Mouse (Mus musculus) ES-E14 (cell line): ENCODE measurements around the gene Kcna6. TPM values are rescaled to one million over a fixed set of nuclear protein-coding genes. Genes with fewer than 3 reads are reported as not detected.

ENCODE experiments used
- DNase-seq: peaks from one replicate; pipeline ENCODE4 v3.0.0-alpha.2; 2013; ENCODE audit warnings: low read depth, low spot score
- H3K27ac ChIP-seq: 2 replicates; pipeline ENCODE4 v1.5.1; 2012; ENCODE audit warnings: low read depth, mild to moderate bottlenecking, low read length, moderate library complexity, mixed read lengths; ENCODE audit not compliant: poor library complexity, insufficient read depth, severe bottlenecking
- H3K36me3 ChIP-seq: 2 replicates; pipeline ENCODE4 v1.6.1; 2012; ENCODE audit warnings: mild to moderate bottlenecking, low read length, moderate library complexity, mixed read lengths; ENCODE audit not compliant: control insufficient read depth, poor library complexity, insufficient read depth, severe bottlenecking
- H3K4me1 ChIP-seq, 2 experiments: fragments of 150-350 bp in 1 of 2; sonication (generic) in 1 of 2; 2 replicates each; pipeline ENCODE4 v1.6.1; 2012; ENCODE audit warnings: low read length in 2 of 2, mild to moderate bottlenecking in 1 of 2, mixed read lengths in 1 of 2; ENCODE audit not compliant: control insufficient read depth in 2 of 2, insufficient read depth in 2 of 2, poor library complexity in 1 of 2
- H3K4me3 ChIP-seq, 2 experiments: fragments of 150-350 bp in 1 of 2; sonication (generic) in 1 of 2; 2 replicates each; pipeline ENCODE4 v1.5.1; 2012; ENCODE audit warnings: low read length in 2 of 2, low read depth in 1 of 2, mild to moderate bottlenecking in 1 of 2, mixed read lengths in 1 of 2; ENCODE audit not compliant: insufficient read depth in 1 of 2, poor library complexity in 1 of 2, severe bottlenecking in 1 of 2
- H3K9ac ChIP-seq: 2 replicates; pipeline ENCODE4 v1.6.1; 2012; ENCODE audit warnings: low read depth, mild to moderate bottlenecking, low read length, mixed read lengths; ENCODE audit not compliant: poor library complexity, insufficient read depth, severe bottlenecking
- H3K9me3 ChIP-seq: fragments of 150-350 bp; sonication (generic); 2 replicates; pipeline ENCODE4 v1.6.1; 2012; ENCODE audit warnings: low read depth, mild to moderate bottlenecking, low read length; ENCODE audit not compliant: control insufficient read depth, insufficient read depth
- CHD2 ChIP-seq: IDR thresholded peaks from 2 replicates; pipeline ENCODE4 v1.6.1; 2014; ENCODE audit warnings: mild to moderate bottlenecking, low read depth, low read length, inconsistent platforms
- HCFC1 ChIP-seq: IDR thresholded peaks from 2 replicates; pipeline ENCODE4 v1.6.1; 2012; ENCODE audit warnings: low read length, inconsistent platforms, borderline replicate concordance; ENCODE audit not compliant: insufficient read depth
- MAFK ChIP-seq: IDR thresholded peaks from 2 replicates; pipeline ENCODE4 v1.6.1; 2014; ENCODE audit warnings: mild to moderate bottlenecking, low read depth, low read length, inconsistent platforms; ENCODE audit not compliant: insufficient read depth
- ZC3H11A ChIP-seq: IDR thresholded peaks from 2 replicates; pipeline ENCODE4 v1.6.1; 2012; ENCODE audit warnings: low read depth, mild to moderate bottlenecking, inconsistent platforms, low read length, borderline replicate concordance
- ZNF384 ChIP-seq: IDR thresholded peaks from 2 replicates; pipeline ENCODE4 v1.6.1; 2012; ENCODE audit warnings: low read depth, low read length, inconsistent platforms
- in situ Hi-C, 2 experiments: fragments of 600-800 bp; cut with MboI; formaldehyde crosslinking; loops; one replicate each; pipeline ENCODE4 v1.15.1; 2025; ENCODE audit warnings: low sequenced_read_pairs in 2 of 2, inconsistent platforms in 1 of 2; ENCODE audit not compliant: unreplicated experiment in 2 of 2
- total RNA-seq: library from RNA; depleted of rRNA; stranded (reverse); fragments of 300-350 nt; gene quantifications from 2 replicates; pipeline ENCODE4 v1.2.3, GENCODE M21; 2012

Kcna6 gene
- total RNA-seq, 1 experiment, result 0.67 TPM

DNA sequence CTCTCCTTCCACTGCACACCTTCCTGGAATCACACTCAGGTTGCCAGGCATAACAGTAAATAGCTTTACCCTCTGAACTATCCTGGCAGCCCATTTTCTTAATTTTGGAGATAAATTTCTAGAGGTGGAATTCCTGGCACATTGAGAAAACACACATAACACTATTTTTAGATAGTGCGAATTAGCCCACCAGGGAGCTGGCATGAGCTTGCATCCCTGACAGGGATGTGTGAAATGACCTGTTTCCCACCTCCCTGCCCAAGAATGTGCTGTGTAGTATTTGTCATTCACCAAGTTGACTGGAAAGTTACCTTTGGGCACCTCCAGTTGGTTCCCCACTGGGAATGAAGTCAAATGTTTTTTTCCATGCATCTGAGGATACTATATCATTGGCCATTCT lies 42.6 kb upstream of the Kcna6 start:
- Histone ChIP-seq H3K36me3 (no peaks in the 10 kb centered on the region), H3K9me3 (no peaks in the 10 kb centered on the region), H3K9ac (no peak overlapping the region), H3K4me3 (no peak overlapping the region), H3K4me1 (no peaks in the 10 kb centered on the region), H3K27ac (no peak overlapping the region)
- in situ Hi-C loops, result no loop called here
- TF ChIP-seq HCFC1 (no peak), ZC3H11A (no peak), ZNF384 (no peak), CHD2 (no peak), MAFK (no peak)
- DNase-seq, result no peak

DNA sequence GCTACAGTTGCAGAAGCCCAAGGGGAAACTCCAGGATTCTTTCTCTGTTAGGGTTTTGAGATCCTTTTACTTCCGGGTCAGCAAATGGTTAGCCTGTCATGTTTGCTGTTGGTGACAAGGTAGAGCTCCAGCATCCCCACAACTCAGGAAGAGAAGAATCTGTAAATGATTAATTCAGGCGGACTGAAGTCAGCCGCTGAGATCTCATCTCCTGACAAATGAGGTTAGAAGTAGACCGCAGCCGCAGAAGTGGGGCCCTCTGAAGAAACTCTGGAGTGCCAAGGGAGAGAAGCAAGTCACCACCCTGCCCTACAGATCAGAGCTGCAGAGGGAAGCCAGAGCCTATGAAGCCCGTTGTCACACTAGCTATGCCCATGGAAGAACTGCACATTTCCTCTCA lies 37.4 kb upstream of the Kcna6 start:
- DNase-seq, result no peak
- no peaks in the 10 kb centered on the region for H3K36me3 ChIP-seq
- TF ChIP-seq ZNF384 (no peak), ZC3H11A (no peak), HCFC1 (no peak), MAFK (no peak), CHD2 (no peak)
- in situ Hi-C loops, result no loop called here
- H3K4me1 ChIP-seq, result no peaks in the 10 kb centered on the region
- H3K9me3 ChIP-seq, result no peaks in the 10 kb centered on the region
- no peak overlapping the region for H3K9ac ChIP-seq
- no peak overlapping the region for H3K27ac ChIP-seq
- H3K4me3 ChIP-seq, result no peak overlapping the region

DNA sequence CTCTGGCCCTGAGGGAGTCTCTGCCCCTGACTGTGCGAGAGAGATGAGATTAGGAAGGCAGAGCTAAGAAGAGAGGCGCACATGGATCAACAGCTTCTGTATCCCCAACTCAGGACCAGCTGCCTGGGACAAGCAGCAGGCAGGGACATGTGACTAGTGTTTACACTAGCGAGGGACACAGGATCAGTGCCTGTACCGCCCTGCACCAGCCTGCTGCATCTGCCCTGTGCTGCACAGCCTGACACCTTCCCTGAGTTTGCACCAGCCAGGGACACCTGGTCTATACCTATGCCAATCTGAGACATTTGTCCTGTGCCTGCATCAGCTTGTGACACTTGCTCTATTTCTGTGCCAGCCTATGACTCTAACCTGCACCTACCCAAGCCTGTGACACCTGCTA lies 33.4 kb upstream of the Kcna6 start:
- in situ Hi-C loops, result no loop called here
- Histone ChIP-seq H3K27ac (no peak overlapping the region), H3K9ac (no peak overlapping the region), H3K4me3 (no peak overlapping the region), H3K9me3 (no peaks in the 10 kb centered on the region), H3K4me1 (peaks cover 2 to 4% of the 10 kb centered on the region in 2 experiments; a peak in 3 of 4 replicates), H3K36me3 (no peaks in the 10 kb centered on the region)
- DNase-seq, result no peak
- TF ChIP-seq CHD2, result no peak
- TF ChIP-seq ZNF384, result no peak

DNA sequence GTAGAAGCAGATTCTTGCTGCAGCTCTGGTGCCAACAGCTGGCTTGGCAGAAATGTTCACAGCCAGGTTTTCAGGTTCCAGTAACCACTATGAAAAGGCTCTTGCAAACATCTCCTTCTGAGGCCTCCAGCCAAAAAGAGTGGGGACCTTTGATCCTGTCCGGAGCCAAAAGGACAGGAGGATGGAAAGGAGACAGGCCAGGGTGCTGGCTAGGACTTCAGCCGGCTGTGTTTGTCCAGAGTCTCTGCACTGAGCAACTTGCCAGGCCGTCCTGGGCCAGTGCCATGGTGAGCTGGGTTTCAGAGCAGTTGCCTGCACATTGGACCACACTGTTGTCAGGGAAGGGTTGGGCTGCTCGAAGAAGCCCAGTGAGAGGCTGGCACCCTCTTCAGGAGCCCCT lies 31.9 kb upstream of the Kcna6 start:
- no peak overlapping the region for H3K27ac ChIP-seq

DNA sequence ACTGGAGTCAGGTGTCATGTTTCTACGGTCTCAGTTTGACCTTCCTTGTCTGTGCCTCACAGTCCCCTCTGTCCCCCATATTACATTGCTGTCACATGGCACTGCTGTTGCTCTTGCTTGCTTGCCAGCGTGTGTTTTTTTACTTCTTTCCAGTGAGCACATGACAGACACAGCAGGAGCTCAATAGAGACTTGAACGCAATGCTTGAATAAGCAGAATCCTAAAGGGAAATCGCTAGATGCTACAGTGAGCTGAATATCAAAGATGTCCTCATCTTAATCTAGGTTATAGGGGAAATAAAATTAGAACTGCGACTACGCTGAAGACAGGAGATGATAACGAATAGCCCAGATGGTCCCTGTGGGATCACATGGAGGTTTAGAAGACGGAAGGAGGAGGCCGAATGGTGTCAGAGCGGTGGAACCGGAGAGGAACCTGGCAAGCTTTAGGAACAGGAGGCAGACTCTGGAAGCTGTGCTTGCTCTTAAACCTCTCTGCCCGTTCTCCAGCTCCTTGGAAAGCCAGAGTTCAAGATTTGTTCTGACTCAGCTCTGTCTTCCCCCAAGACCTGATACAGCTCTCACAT lies 29.8 kb upstream of the Kcna6 start:
- Histone ChIP-seq H3K36me3 (no peaks in the 10 kb centered on the region), H3K9ac (no peak overlapping the region), H3K9me3 (no peaks in the 10 kb centered on the region), H3K4me3 (no peak overlapping the region), H3K27ac (no peak overlapping the region), H3K4me1 (peaks cover 6 to 10% of the 10 kb centered on the region in 2 experiments; a peak in 3 of 4 replicates)
- TF ChIP-seq ZNF384, result no peak
- no peak for TF ChIP-seq ZC3H11A
- no peak for TF ChIP-seq MAFK
- TF ChIP-seq CHD2, result no peak
- TF ChIP-seq HCFC1, result no peak
- no peak for DNase-seq
- in situ Hi-C loops, result no loop called here

More for the DNA sequence above, 31.9 kb upstream of the Kcna6 start:
- in situ Hi-C loops, result no loop called here
- Histone ChIP-seq H3K4me3 (no peak overlapping the region), H3K4me1 (peaks cover 6 to 7% of the 10 kb centered on the region in 2 experiments; a peak in 3 of 4 replicates), H3K9me3 (no peaks in the 10 kb centered on the region), H3K36me3 (no peaks in the 10 kb centered on the region), H3K9ac (no peak overlapping the region)
- DNase-seq, result no peak
- TF ChIP-seq ZC3H11A (no peak), ZNF384 (no peak), HCFC1 (no peak), MAFK (no peak), CHD2 (no peak)
